Mouse (Mus musculus) cerebellum, adult 8-10 months (tissue): ENCODE measurements around the gene Uqcr11.

Experiments used
- DNase-seq: peaks from one replicate; pipeline ENCODE4 v3.0.0; 2022

Gene Uqcr11

DNA sequence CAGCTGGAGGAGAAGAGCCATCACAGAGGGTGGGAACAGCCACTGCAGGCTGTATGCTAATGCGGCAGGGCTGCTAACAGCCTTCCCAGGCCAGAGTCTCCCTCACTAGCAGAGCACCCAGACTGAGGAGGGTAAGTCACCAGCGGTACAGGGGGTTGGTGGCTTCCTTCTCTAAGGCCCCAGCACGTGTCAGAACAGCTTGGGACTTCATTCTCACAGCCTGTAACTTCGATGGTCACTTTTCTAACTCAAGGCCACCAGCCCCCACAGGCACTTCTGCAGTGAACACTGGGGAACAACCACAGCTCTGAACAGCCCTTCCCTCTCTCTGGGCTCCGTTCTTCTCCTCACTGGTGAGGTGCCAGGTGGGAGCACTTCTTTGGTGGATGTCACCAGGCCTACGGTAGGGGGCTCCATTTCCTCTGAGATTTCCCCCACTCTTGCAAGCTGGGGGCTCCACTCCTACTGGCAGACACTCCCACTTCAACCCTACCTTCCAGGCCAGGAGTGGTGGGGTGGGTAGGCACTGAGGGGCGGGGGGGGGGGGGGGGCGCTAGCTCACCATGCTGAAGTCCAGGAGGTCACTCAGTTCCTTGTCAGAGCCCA, 23.8 kb upstream of the Uqcr11 start:
- DNase-seq = no peak

DNA sequence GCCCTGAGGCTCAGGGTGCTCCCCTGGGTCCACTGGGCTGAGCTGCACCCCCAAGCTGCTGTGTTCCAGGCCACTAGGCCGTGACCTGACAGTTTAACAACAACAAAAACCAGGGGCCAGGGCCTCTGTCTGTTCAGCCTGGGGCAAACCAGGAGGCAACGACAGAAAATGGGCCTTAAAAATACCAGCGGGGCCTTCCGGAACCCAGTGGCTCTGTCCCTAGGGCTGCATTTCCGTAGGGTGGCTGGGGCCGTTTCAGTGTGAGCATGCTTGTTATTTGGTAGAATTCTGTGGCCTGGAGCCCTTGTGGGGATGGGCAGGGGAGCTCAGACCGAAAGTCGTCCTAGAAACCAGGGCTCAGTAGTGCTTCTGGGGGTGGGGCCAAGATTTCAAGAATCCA, 23.2 kb upstream of the Uqcr11 start:
- DNase-seq = peak; percentile 30

GRCm38 (mm10) chr10:80425041-80425440, 18.4 kb upstream of the Uqcr11 start:
- DNase-seq = no peak

DNA sequence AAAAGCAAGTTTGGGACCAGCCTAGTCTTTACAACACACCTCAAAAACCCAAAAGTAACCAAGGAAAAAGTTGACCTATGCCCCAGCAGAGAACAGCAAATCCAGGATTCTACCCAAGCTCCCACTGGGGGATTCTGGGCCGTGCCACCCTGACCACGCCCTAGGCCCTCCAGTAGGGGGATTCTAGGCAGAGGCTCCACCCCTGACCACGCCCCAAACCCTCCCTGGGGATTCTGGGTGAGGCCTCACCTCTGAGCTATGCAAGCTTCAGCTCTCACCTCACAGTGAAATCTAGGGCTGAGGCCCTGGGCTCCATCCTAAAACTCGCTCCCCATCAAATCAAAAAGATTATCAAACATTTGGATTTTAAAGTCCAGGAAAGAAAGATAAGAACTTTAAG, 16.9 kb upstream of the Uqcr11 start:
- no peak for DNase-seq

DNA sequence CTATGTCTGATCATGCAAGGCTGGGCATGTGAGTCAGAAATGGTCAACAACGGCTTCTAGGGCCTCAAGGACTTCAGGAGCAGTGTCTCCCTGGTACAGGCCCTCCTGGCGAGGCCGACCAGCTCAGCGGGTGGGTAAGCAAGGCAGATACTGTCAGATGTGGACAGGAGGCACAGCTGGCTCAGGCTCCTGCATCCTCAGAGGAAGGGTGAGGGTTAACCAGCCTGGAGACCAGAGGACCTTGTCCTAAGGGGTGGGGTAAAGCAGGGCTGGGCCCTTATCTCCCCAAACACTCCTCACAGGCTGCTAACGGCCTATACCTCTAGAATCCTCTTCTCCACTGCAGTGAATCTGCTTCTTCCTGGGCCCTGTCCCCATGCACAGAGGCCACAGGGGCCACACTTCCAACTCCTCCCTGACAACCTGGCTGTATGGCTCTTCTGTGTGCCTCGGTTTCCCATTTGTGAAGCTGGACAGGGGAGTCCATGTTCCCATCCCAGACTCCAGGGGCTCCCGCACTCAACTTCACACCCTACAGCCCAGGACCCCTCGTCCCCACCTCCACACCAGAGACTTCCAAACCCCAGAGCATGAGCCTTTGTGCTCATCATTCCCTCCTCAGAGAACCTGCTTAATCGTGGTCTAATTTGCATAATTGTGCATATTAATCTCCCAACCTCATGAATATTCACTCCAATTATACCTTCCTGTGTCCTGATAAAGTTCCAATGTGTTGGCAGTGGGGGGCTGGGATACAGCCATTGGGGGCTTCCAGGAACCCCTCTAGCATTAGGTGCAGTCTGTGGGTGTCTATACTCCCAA, 15.2 kb upstream of the Uqcr11 start:
- DNase-seq = no peak

- no peak for DNase-seq
Observed at GRCm38 (mm10) chr10:80421208-80421607, 14.6 kb upstream of the Uqcr11 start.

DNA sequence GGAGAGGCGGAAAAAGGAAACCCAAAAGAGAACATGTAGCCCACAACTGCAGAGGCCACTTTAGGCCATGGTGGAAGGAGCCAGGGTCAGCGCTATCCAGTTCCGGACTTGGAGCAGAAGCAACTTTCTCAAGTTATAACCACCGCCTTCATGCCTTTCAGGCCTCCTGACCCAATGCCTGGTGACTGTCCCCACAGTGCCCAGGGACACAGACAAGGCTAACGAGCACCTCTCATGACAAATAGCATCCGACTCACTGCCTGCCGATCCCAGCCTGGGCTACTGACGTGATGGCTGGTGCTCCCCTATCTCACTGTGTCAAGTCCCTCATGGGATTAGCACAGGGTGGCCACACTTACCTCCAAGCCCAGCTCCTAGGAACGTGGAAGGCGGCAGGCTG, 14.1 kb upstream of the Uqcr11 start:
- DNase-seq = no peak

GRCm38 (mm10) chr10:80419419-80419818, 12.8 kb upstream of the Uqcr11 start:
- no peak for DNase-seq

- DNase-seq = peak; percentile 81
Observed at GRCm38 (mm10) chr10:80418311-80418710, 11.7 kb upstream of the Uqcr11 start.

DNA sequence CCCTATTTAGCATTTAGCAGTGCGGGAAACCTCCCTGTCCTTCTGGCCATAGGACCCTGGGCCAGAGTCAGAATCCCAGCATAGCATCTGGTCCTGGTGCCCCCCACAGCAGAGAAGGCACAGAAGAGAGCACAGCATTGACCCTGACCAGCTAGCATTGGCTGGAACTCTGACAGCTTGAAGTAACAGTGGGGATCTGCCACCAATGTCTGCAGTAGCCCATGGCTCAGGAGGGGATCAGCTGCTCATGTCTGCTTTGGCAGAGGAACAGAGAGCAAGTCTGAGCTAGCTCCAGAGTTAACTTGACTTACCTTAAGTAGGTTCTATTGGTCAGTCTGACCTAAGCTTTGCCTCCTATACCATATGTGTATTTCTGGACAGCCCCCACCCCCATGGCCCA, 11.2 kb upstream of the Uqcr11 start:
- DNase-seq = no peak

DNA sequence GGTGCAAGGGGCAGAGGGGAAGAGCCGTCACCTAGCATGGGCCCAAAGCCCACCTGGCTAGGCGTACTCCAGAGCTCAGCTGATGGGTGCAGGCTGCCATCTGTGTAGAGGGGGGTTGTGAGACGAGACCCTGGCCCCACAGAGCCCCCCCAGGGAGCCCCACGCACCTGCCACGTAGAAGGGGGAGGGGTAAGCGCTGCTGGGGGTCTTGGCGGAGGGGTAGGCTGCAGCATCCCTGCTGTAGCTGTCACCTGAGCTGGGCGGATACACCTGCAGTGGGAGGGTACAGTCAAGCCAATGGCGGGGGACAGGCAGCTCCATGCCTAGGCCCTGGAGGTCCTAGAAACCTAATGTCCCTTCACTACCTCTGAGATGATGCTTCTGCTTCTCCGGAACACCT, 10.7 kb upstream of the Uqcr11 start:
- DNase-seq = no peak

DNA sequence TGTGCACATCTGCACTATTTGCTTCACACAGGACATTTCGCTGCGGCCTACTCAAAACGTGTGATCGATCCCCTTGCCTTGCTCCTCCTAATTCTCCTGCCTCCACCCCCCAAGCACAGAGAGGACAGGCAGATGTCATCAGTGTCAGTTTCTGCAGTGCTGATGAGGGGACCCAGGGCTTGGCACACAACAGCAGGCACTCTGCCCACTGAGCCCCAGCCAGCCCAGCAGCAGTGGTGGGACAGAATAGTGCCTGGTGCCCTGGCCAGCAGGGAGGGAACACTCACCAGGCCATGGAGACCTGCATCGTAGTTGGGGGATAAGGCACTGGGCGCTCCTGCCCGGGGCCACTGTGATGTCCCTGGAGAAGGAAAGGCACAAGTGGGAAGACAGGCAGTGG, 8.9 kb upstream of the Uqcr11 start:
- no peak for DNase-seq

- peak; percentile 83 for DNase-seq
Observed at GRCm38 (mm10) chr10:80412656-80413541, 6.3 kb upstream of the Uqcr11 start.

GRCm38 (mm10) chr10:80407924-80408323, 1.3 kb upstream of the Uqcr11 start:
- no peak for DNase-seq

DNA sequence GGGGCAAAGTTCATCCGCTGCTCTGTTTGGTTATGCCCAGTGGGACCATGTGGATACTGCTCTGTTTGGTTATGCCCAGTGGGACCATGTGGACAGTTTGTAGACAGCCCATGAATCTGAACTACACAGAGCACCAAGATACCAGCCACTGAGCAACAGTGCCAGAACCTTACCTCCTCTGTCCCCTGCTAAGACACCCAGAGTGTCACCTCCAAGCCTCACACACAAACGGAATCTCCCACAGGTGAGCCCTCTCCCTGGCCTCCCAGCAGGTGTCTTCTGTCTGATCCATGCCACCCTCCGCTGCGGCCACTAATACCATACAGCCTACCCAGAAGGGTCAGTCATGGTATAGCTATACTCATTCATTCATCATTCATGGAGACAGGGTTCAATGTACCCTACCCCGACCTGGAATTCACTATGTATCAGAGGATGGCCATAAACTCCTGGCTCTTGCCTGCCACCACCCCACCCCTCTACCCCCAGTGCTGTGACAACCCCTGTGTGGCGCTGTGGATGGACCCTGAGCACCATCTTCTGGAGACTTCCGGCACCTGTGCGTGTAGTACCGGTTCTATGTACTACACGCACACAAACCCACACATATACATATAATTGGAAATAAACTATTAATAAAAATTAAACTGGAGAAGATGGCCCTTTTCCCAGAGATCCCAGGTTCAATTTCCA, 1.0 kb downstream of the Uqcr11 start:
- DNase-seq = no peak

DNA sequence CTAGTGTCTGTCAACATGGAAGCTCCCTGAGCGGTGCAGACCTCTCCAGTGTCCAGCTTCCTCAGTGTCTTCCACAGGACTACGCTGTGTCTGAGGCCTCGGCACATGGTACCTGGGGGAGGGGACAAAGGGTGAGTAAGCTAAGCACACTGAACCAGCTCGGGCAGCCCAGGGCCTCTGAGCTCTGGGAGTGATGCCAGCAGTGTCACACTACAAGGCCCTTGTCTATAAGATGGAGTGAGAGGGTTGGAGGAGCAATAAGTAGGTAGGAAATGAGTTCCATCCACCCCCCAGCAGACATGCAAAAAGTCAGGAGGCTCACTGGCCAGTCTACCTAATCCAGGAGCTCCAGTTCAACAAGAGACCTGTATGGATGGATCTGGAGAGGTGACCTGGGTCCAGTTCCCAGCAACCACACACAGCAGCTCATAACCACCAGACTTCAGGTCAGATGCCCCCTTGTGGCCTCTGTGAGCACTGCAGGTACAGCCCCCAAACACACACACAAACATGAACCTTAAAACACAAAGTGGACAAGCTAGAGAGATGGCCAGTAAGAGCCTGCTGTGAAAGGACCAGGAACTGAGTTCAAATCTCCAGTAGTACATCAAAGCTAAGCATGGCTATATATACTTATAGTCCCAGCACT, 3.5 kb downstream of the Uqcr11 start:
- DNase-seq = no peak

- DNase-seq = no peak
Observed at GRCm38 (mm10) chr10:80400704-80401161, 5.9 kb downstream of the Uqcr11 start.

GRCm38 (mm10) chr10:80399973-80400703, 6.5 kb downstream of the Uqcr11 start:
- no peak for DNase-seq

GRCm38 (mm10) chr10:80399191-80399972, 7.2 kb downstream of the Uqcr11 start, which contains the start of gene Mbd3:
Gene Mbd3 (minus strand): TSS chr10:80399550.
- peak; percentile 99 for DNase-seq

DNA sequence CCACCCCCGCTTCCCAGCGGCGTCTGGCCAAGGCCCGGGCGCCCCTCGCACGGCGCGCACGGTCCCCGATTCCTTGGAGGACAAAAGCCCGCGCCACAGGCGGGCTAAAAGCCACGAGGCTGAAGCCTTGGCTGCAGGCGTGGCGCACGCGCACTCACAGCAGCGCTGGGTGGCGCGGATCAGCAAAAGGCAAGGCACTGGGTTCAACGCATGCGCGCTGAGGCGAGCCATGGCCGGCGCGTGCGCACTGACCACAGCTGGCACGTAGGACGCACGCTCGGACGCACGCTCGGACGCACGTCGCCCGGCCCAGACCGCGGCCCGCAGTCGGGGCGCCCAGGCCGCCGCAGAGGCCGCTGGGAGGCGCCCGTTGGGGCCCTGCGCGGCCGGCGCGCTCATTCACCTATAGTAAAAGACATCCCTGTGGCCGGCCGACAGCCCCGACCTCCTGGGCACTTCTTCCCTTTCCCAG, 7.9 kb downstream of the Uqcr11 start:
- peak; percentile 98 for DNase-seq

DNA sequence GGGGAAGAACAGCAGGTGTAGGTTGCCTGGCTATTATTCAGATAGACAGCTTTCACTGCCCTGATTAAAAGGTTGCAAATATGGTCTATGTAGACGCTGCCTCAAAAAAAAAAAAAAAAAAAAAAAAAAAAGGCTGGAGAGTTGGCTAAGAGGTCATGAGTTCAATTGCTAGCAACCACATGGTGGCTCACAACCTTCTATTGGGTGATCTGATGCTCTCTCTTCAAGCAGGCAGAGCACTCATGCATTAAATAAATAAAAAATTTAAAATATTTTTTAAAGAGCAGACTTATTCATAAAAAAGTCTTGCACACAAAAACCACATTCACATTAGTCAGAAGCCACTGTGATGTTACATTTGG, 8.5 kb downstream of the Uqcr11 start:
- no peak for DNase-seq
